Mouse (Mus musculus) left cerebral cortex, adult 2 months (tissue): ENCODE data around the gene Gcc2. TPM values are rescaled to one million over a fixed set of nuclear protein-coding genes. Genes with fewer than 3 reads are reported as not detected.
A peak's percentile ranks its signal among the peaks of the same experiment; 100 is the strongest.
"Not testable (repeated sequence)": the region's sequence is repeated elsewhere in the genome, so short reads cannot be mapped to it uniquely, and the experiment has no call there.

ENCODE experiments used
- DNase-seq, 2 experiments: peaks; one replicate each; pipeline ENCODE4 v3.0.0; 2021 to 2022; ENCODE audit warnings: low spot score in 2 of 2, mixed read lengths in 1 of 2; ENCODE audit errors: extremely low spot score in 1 of 2
- H3K27ac ChIP-seq: fragments of 200-600 bp; 2 replicates; pipeline ENCODE4 v1.8.1; 2022
- H3K4me3 ChIP-seq: fragments of 200-600 bp; 2 replicates; pipeline ENCODE4 v1.8.1; 2022
- CTCF ChIP-seq: fragments of 200-600 bp; IDR thresholded peaks from 2 replicates; pipeline ENCODE4 v1.8.1; 2022; ENCODE audit warnings: antibody characterized with exemption, mild to moderate bottlenecking, moderate library complexity
- intact Hi-C: fragments of 180-260 bp; cut with DNase I; formaldehyde crosslinking; loops from one replicate; pipeline ENCODE4 v1.15.1; 2025
- total RNA-seq, 2 experiments: library from RNA; stranded (reverse); gene quantifications; 2 replicates each; pipeline ENCODE4 v1.2.3; 2021

Gene Gcc2
- total RNA-seq, 2 experiments from 2014 or later: 86.5 to 104 TPM

GRCm38 (mm10) chr10:58236613-58237012 is 18.7 kb upstream of the Gcc2 start, which contains the start of gene Gm4981:
TSS of gene Gm4981 (minus strand) at chr10:58236701.
- TF ChIP-seq CTCF: no peak
- DNase-seq: no peak
- intact Hi-C loops: no loop called here

DNA sequence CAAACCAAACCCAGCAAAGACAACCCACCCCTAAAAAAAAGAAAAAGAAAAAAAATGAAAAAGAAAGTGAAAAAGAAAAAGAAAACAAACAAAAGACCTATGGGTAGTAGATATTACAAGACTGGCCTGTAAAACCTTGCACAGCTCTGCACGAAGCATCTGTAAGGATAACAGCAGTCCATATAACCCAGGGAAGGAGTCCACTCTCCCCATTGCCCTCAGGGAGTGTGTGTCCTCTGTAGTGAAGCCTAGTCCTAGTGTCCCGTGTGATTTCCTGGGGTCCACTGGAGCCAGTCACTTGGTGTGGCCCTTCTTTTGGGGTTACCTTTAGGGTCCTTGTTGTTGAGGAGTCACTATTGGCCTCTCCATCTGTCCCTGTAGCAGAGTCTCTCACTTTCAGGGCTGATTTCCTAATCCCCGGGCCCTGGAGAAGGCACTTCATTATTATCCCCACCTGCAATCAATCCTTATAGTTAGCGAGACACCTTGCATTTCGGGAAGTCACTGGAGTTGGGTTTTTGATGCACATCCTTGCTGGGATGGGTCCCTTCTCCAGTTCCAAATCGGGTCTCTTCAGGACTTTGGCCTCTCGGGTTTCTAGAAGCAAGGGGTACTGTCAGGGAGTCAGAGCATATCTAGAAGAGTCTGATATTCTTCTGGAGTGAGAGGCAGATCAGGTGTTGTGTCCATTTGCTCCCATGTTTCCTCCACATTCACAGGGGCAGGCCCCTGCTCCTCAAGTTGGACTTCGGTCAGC is 16.1 kb upstream of the Gcc2 start:
- H3K27ac ChIP-seq, intact Hi-C loops, H3K4me3 ChIP-seq: not testable (repeated sequence)
- peak; percentile 65 to 66 for DNase-seq

More at GRCm38 (mm10) chr10:58236613-58237012, 18.7 kb upstream of the Gcc2 start, which contains the start of gene Gm4981:
- no peak within 1 kb of the TSS for H3K4me3 ChIP-seq
- H3K27ac ChIP-seq: no peak within 1 kb of the TSS

GRCm38 (mm10) chr10:58249535-58249934 is 5.8 kb upstream of the Gcc2 start:
- no peak for DNase-seq
- Histone ChIP-seq H3K4me3 (no peak overlapping the region), H3K27ac (no peak overlapping the region)
- intact Hi-C loops: no loop called here
- no peak for TF ChIP-seq CTCF

DNA sequence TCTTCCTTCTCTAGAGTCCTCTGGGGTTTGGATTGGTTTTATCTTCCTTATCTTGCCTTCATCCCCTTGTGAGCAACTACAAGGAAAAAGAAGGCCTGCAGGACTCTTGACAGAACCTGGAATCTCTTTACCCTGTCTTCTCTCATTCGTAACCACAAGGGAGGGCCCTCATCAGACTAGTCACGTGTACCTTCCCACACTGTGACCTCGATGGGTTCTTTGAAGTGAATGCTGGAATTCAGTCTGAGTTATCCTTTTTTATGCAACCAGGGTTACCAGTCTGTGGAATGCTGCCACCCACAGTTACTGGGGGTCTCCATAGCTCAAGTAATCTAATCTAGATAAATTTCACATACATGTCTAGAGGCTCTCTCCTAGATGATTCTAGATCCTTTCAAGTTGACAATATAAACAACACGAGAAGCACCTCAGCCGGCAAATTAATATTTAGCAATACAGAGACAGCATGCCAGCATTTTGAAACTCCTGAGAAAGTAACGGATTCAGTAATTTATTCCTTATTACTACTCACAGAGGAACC is 592 bp upstream of the Gcc2 start:
- intact Hi-C loops: loop anchor here (10.0 kb wide), 2 partner anchors 510 to 720 kb away; partner anchors contain the start of gene Serinc1
- DNase-seq: no peak
- Histone ChIP-seq H3K4me3 (peak overlapping the region; percentile 98), H3K27ac (peak overlapping the region; percentile 88; the same call in 1 of the 2 replicates)
- TF ChIP-seq CTCF: no peak

DNA sequence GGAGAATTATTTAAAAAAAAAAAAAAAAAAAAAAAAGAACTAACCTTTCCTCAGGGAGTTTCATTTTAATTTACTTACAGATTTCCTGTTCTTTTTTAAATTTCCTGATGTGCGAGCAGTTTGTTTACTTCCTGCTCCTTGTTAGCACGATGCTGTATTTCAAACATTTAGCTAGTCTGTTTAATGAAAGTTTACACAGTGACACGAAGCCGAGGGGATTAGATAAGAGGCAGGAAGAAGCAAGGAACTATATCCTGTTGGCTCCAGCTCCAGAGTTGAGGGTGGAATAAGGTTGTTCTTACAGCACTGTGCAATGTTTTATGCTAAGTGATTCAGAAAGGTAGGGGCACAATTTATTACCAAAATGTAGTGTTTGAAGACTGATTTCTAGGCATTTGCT is 657 bp downstream of the Gcc2 start:
- DNase-seq: no peak
- Histone ChIP-seq H3K4me3 (peak overlapping the region; percentile 98), H3K27ac (peak overlapping the region; percentile 88; the same call in 1 of the 2 replicates)
- intact Hi-C loops: loop anchor here (10.0 kb wide), 2 partner anchors 511 to 721 kb away; partner anchors contain the start of gene Serinc1
- TF ChIP-seq CTCF: no peak

- Histone ChIP-seq H3K27ac (no peak overlapping the region), H3K4me3 (no peak overlapping the region)
- no peak for DNase-seq
- peak; percentile 4 for TF ChIP-seq CTCF
- intact Hi-C loops: loop anchor here (10.0 kb wide), 2 partner anchors 514 to 724 kb away; partner anchors contain the start of gene Serinc1
Measured at GRCm38 (mm10) chr10:58258466-58258865, 3.2 kb downstream of the Gcc2 start.

GRCm38 (mm10) chr10:58282238-58282637 is 26.9 kb downstream of the Gcc2 start:
- TF ChIP-seq CTCF: no peak
- DNase-seq: no peak
- intact Hi-C loops: no loop called here

DNA sequence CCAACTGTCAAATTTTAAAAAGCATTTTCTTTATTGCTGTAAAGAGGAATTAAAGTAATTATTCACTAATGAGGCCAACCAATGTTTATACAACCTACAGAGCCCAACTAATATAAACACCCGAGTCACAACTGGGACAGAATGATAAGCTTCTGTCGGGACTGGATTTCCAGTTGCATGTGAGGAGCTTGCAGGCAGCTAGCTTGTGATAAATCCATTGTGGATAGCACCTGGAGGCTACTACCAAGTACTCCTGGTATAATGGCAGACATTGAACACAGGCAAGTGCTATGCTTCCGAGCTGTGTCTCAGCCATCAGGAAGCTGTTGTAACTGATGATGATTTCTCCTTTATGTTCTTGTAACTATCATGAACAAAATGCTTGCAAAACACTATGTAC is 35.4 kb downstream of the Gcc2 start:
- Histone ChIP-seq H3K4me3 (no peak overlapping the region), H3K27ac (no peak overlapping the region)
- DNase-seq: no peak
- intact Hi-C loops: loop anchor here (5.0 kb wide), 1 partner anchor 778 kb away; no protein-coding TSS in a partner anchor
- TF ChIP-seq CTCF: no peak

More at GRCm38 (mm10) chr10:58282238-58282637, 26.9 kb downstream of the Gcc2 start:
- Histone ChIP-seq H3K27ac (no peak overlapping the region), H3K4me3 (no peak overlapping the region)

DNA sequence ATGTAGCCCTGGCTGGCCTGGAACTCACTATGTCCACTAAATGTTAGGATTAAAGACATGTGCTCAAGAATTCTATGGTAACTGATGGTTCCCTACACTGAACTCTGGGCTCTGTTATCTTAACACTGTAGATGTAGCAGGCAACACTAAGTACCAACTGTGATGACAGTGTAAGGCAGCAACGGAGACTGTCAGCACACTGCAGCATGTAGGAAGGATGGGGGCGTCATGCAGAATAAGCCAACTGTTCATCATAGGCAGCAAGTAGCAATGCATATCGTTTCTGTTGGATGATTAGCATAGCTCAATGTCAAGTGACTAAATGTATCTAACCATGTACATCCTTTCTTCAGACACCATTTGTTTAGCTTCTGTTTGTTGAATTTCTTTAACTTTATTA is 38.9 kb downstream of the Gcc2 start:
- intact Hi-C loops: loop anchor here (5.0 kb wide), 1 partner anchor 782 kb away; no protein-coding TSS in a partner anchor
- TF ChIP-seq CTCF: no peak
- DNase-seq: peak in 1 of 2 experiments; percentile 20
- Histone ChIP-seq H3K4me3 (no peak overlapping the region), H3K27ac (no peak overlapping the region)

DNA sequence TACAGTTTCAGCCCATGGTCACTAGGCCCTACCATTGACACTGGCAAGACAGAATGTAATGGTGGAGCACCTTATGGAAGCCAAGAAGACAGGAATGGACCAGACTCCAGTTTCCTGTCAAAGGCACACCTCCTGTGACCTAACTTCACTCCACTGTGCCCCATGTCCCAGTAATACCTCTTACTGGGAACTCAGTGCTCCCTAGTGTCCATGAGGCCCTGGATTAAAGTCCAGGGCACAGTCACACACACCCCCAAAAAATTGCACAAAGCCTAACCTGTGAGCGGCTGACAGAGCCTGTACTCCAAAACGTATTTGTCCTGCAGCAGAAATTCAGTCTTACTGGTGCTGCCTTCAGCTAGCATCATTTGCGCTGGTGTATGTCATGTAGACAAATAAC is 40.3 kb downstream of the Gcc2 start:
- H3K4me3 ChIP-seq: no peak overlapping the region
- intact Hi-C loops: no loop called here
- DNase-seq: no peak
- H3K27ac ChIP-seq: no peak overlapping the region
- no peak for TF ChIP-seq CTCF

DNA sequence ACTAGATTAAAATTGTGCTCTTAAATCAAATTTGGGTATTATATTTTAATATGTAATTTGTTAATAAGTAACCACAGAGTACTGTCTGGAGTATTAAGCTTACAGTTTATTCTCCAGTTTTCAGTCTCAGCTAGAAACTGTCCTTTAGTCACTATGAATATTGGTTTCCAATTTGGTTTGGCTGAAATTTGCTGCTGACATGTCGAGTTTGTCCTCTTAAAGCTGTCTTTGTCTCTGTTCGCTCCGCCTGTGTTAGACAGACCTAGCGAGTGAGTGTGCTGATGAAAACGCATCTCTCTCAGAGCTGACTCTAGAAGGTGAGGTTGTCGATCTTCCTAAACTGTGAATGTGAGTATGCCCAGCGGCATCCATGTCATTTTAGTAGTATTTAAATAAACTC is 49.7 kb downstream of the Gcc2 start:
- no peak overlapping the region for H3K27ac ChIP-seq
- H3K4me3 ChIP-seq: no peak overlapping the region
- no peak for TF ChIP-seq CTCF
- intact Hi-C loops: no loop called here
- DNase-seq: no peak

DNA sequence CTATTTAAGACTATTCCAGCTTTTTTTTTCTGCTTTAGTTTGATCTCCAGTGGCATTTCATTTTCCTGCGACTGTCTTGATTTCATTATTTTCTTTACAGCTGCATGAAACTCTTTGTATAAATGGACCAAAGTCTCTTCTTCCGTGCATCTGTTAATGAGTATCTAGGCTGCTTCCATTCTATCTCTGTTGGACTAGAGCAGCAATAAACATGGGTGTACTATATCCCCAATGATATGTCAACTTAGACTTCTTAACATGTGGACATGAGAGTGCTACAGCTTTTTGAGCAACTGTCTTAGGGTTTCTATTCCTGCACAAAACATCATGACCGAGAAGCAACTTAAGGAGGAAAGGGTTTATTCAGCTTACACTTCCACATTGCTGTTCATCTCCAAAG is 51.6 kb downstream of the Gcc2 start:
- no peak for TF ChIP-seq CTCF
- intact Hi-C loops: no loop called here
- Histone ChIP-seq H3K4me3 (no peak overlapping the region), H3K27ac (no peak overlapping the region)
- no peak for DNase-seq
